Mouse (Mus musculus): ENCODE results near the gene Optn. TPM values are rescaled to one million over a fixed set of nuclear protein-coding genes. Genes with fewer than 3 reads are reported as not detected.

Optn gene
- polyA plus RNA-seq, 1 experiment from 2014 or later, result 6.9 TPM

DNA sequence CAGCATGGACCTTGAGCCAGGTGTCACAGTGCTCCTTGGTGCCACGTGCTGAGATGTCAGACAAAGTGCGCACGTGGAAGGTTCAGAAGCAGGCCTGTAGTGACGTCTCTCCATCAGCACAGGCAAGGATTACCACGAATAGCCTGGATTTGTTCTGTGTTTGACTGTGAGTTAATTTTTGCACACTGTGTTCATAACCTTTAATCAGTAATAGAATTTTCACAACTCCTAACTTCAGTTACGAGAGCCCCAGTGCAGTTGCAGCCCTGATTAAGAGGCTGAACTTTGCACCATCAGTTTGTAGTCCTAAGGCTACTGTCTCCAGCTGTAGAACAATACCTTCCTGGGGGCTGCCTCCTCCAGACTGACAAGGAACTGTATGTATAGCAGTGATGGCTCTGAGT is 67.4 kb downstream of the Optn start:
- WGBS, result 89% methylated on average over 6 of the region's 6 CpGs
- Histone ChIP-seq H3K4me1 (no peaks in the 10 kb centered on the region), H3K9me3 (no peaks in the 10 kb centered on the region), H3K27me3 (no peaks in the 10 kb centered on the region), H3K27ac (no peak overlapping the region), H3K36me3 (peaks cover 62% of the 10 kb centered on the region), H3K4me2 (no peak overlapping the region), H3K9ac (no peak overlapping the region), H3K4me3 (no peak overlapping the region)
- ATAC-seq (ENCODE audit: insufficient number of reproducible peaks, low FRiP score, low TSS enrichment, low read depth), result no peak

DNA sequence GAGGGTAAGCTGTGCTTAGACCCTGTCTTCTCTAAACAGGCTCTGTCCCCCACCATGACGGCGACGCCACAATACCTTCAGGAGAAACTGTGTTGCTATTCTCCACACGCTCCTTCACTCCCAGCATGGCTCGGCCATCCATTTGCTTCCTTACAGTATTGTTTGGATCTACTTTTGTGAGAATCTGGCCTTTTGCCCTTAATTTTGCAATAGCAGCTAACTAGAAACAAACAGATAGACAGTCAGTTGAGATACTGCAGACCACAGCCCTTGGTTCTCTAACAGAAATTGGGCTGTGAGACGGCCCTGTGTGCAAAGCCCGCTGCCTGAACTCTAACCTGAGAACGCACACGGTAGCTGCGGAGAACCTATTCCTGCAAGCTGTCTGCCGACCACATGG is 68.2 kb downstream of the Optn start:
- ATAC-seq (ENCODE audit: insufficient number of reproducible peaks, low FRiP score, low TSS enrichment, low read depth), result no peak
- peaks cover 62% of the 10 kb centered on the region for H3K36me3 ChIP-seq
- H3K4me2 ChIP-seq, result no peak overlapping the region
- H3K4me3 ChIP-seq, result no peak overlapping the region
- no peak overlapping the region for H3K9ac ChIP-seq
- H3K27me3 ChIP-seq, result no peaks in the 10 kb centered on the region
- WGBS, result 92% methylated on average over 11 of the region's 11 CpGs
- no peak overlapping the region for H3K27ac ChIP-seq
- H3K4me1 ChIP-seq, result no peaks in the 10 kb centered on the region
- no peaks in the 10 kb centered on the region for H3K9me3 ChIP-seq

DNA sequence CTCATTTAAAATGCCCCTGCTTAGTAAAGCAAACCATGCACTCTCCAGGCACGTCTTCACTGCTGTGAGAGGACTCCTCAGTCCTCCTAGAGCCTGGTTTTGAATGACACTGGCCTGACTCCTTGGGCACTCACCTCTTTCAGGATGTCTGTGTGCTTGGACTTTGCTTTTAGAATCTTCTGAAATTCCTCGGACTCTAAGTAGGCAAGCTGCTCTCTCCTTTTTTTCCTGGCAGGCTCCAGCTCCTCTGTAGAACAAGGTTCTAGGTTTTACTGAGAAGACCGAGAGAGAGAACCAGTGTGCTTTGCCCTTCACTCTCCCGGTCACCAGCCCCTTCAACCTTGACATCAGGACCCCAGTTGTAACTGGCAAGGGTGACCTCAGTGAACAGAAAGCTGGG is 69.4 kb downstream of the Optn start:
- no peaks in the 10 kb centered on the region for H3K4me1 ChIP-seq
- WGBS, result 91% methylated on average over 4 of the region's 4 CpGs
- H3K27ac ChIP-seq, result no peak overlapping the region
- H3K4me3 ChIP-seq, result no peak overlapping the region
- peaks cover 56% of the 10 kb centered on the region for H3K36me3 ChIP-seq
- H3K9ac ChIP-seq, result no peak overlapping the region
- H3K27me3 ChIP-seq, result no peaks in the 10 kb centered on the region
- no peak overlapping the region for H3K4me2 ChIP-seq
- no peaks in the 10 kb centered on the region for H3K9me3 ChIP-seq
- ATAC-seq (ENCODE audit: insufficient number of reproducible peaks, low FRiP score, low TSS enrichment, low read depth), result no peak

DNA sequence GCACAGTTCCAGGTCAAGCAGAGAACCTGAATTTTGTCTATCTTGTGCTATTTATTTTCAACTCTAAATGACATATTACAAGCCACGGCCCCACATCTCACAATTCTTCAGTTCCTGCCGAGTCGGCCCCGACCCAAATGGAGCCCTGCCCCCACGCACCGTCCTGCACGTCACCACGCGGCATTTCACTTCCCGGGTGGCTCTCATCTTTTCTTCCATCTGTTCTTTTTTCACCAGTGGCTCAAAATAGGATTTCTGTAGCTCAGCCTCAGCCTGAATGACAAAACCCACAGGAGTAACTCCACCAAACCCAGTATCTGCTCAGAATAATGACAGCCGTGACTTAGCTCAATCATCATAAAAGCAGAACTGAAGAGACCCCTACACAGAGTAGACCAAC is 70.3 kb downstream of the Optn start:
- ATAC-seq (ENCODE audit: insufficient number of reproducible peaks, low FRiP score, low TSS enrichment, low read depth), result no peak
- no peak overlapping the region for H3K27ac ChIP-seq
- 91% methylated on average over 11 of the region's 11 CpGs for WGBS

DNA sequence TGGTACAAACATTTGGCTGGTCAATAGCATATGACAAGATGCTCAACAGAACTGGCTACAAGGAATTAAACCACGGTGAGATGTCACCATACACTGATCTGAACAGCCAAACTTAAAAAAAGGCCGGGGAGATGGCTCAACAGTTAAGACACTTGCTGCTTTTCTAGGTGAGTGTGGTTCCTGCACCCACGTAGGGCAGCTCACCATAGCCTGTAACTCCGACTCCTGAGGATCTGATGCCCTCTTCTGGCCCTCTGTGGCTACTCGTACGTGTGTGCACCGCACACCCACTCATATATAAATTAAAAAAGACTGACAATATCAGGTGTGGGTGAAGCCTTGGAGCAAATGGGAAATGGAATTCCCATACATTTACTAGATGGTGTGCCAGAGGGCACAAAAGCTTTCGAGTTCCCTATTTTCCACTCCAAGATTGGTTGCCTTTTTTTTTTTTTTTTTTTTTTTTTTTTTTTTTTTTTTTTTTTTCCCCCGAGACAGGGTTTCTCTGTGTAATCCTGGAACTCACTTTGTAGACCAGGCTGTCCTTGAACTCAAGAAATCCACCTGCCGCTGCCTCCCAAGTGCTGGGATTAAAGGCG is 74.9 kb downstream of the Optn start:
- 78% methylated on average over 11 of the region's 11 CpGs for WGBS
- no peak for ATAC-seq (ENCODE audit: insufficient number of reproducible peaks, low FRiP score, low TSS enrichment, low read depth)
- no peaks in the 10 kb centered on the region for H3K27me3 ChIP-seq
- H3K36me3 ChIP-seq, result peaks cover 23% of the 10 kb centered on the region
- H3K4me2 ChIP-seq, result no peak overlapping the region
- no peak overlapping the region for H3K4me3 ChIP-seq
- H3K4me1 ChIP-seq, result 0 out of 2 replicates have a peak, but pooled peaks cover 2% of the 10 kb centered on the region
- no peak overlapping the region for H3K27ac ChIP-seq
- H3K9ac ChIP-seq, result no peak overlapping the region
- no peaks in the 10 kb centered on the region for H3K9me3 ChIP-seq

More for the DNA sequence above, 70.3 kb downstream of the Optn start:
- Histone ChIP-seq H3K27me3 (no peaks in the 10 kb centered on the region), H3K4me3 (no peak overlapping the region), H3K4me2 (no peak overlapping the region), H3K36me3 (peaks cover 51% of the 10 kb centered on the region), H3K9me3 (no peaks in the 10 kb centered on the region), H3K9ac (no peak overlapping the region), H3K4me1 (no peaks in the 10 kb centered on the region)

DNA sequence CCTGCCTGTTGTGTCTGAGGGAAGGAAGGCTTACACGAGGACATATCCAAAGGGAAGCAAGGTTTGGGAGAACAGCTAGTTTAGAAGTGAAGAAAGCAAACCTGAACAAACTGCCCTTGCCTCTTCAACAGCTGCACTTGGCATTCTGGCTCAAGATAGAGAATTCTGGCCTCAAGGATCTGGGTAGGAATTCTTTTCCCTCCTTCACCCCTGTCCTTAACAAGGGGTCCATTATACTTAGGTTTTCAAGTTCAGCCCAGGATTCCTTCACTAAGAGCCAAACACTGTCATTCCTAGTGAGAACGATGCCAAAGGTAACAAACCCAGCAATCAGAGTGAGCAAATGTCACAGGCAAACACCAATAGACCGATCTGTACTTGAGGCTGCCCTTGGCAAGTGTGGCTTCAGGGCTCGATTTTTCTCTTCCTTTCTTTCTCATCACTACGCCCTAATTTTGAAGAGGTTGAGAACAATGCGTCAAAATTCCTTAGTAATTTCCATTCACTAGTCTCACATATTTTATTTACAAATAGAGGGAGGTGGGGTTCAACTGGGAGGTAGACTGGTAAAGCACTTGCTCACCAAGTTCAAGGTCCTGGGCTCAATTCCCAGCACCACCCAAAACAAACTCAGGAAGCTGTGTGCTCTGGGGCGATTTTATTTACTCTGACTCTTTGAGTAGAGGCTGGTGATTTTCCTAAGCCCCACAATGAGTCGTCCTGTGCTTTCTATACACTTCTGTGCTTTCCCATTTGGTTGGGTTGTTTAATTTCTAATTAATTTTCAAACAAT is 76.3 kb downstream of the Optn start:
- 0 out of 2 replicates have a peak, but pooled peaks cover 2% of the 10 kb centered on the region for H3K4me1 ChIP-seq
- ATAC-seq (ENCODE audit: insufficient number of reproducible peaks, low FRiP score, low TSS enrichment, low read depth), result no peak
- no peak overlapping the region for H3K4me3 ChIP-seq
- H3K36me3 ChIP-seq, result peaks cover 17% of the 10 kb centered on the region
- no peak overlapping the region for H3K9ac ChIP-seq
- 0 out of 2 replicates have a peak overlapping the region, but pooled peaks have one; percentile 38 for H3K27ac ChIP-seq
- no peak overlapping the region for H3K4me2 ChIP-seq
- H3K9me3 ChIP-seq, result no peaks in the 10 kb centered on the region
- H3K27me3 ChIP-seq, result no peaks in the 10 kb centered on the region
- 76% methylated on average over 8 of the region's 8 CpGs for WGBS

DNA sequence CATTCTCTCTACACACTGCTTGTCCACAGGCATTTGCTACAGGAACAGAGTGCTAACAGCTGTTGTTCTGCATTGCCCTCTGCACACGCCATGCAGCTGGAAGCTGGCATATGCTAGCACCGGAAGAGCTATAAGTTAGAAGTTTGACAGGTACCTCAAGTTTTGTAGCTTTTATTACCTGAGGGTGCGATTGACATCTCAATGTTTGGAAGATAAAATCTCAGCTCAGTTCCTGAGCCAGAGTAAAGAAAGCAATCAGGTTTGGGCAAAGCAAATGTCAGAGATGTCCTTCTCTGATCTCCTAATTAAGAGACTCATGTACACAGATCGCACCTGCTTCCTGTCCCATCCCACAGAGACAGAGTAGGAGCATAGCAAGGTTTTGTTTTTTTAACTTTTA is 77.1 kb downstream of the Optn start:
- Histone ChIP-seq H3K9me3 (no peaks in the 10 kb centered on the region), H3K9ac (no peak overlapping the region), H3K27me3 (no peaks in the 10 kb centered on the region), H3K27ac (0 out of 2 replicates have a peak overlapping the region, but pooled peaks have one; percentile 38), H3K4me1 (0 out of 2 replicates have a peak, but pooled peaks cover 2% of the 10 kb centered on the region), H3K4me3 (no peak overlapping the region), H3K4me2 (no peak overlapping the region), H3K36me3 (peaks cover 14% of the 10 kb centered on the region)
- WGBS, result 59% methylated on average over 4 of the region's 4 CpGs
- ATAC-seq (ENCODE audit: insufficient number of reproducible peaks, low FRiP score, low TSS enrichment, low read depth), result no peak

DNA sequence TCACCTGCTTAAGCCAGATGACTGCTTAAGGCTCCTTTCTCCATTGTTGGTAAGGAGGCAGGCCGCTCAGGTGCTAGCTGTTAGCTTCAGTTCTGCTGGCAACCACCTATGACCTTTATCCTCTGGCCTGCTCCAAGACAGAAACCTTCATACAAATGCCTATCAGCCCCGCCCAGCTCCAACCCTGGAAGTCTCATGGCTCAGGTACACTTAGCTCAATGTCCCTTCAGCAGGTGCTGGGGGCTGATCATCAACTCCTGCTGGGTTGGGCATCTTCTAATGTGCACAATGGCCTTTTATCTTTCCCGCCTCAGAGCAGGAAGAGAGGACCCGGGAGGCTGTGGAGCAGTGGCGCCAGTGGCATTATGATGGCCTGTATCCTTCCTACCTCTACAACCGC is 78.9 kb downstream of the Optn start:
- Histone ChIP-seq H3K27me3 (no peaks in the 10 kb centered on the region), H3K27ac (no peak overlapping the region), H3K36me3 (0 out of 2 replicates have a peak, but pooled peaks cover under 1% of the 10 kb centered on the region), H3K9me3 (no peaks in the 10 kb centered on the region), H3K4me1 (0 out of 2 replicates have a peak, but pooled peaks cover 2% of the 10 kb centered on the region), H3K4me2 (no peak overlapping the region), H3K4me3 (no peak overlapping the region), H3K9ac (no peak overlapping the region)
- ATAC-seq (ENCODE audit: insufficient number of reproducible peaks, low FRiP score, low TSS enrichment, low read depth), result no peak
- WGBS, result 73% methylated on average over 6 of the region's 6 CpGs

DNA sequence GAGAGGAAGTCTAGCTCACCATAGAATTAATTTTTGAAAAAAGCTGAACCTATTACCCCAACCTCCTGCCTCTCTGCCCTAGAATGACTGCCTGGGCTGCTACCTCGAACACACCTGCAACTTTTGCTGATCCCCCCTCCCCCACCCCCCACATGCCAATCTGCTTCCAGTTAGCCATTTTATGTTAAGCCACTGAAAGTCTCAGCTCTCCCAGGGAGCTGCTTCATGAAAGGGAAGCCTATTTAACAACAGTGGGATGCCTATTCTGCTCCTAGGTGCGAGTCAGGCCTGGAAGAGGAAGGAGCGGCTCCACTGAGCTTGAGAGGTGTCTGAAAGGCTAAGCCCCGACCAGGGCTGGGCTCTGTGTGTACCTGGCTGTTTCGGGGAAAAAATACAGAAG is 79.9 kb downstream of the Optn start:
- Histone ChIP-seq H3K9me3 (no peaks in the 10 kb centered on the region), H3K4me3 (no peak overlapping the region), H3K4me1 (0 out of 2 replicates have a peak, but pooled peaks cover 2% of the 10 kb centered on the region), H3K27me3 (no peaks in the 10 kb centered on the region), H3K9ac (no peak overlapping the region), H3K27ac (no peak overlapping the region), H3K4me2 (no peak overlapping the region), H3K36me3 (no peaks in the 10 kb centered on the region)
- 24% methylated on average over 5 of the region's 5 CpGs for WGBS
- no peak for ATAC-seq (ENCODE audit: insufficient number of reproducible peaks, low FRiP score, low TSS enrichment, low read depth)

DNA sequence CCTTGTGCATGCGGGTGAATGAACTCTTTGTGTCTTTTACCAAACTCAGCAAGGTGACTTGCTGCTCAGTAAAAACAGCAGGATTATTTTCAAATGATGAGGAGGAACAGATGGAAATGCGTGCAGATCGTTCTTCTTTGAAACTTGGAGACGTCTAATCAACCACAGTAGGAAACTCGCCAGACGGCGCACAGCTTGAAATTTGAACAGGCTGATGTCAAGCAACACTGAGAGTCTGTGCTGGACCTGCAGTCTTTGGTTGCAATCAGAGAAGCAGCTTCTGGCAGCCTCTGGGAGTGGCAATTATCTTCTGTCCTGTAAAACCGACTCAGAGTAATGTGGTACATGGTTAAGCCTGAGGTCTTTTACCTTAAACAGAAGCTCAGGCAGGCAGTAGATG is 85.8 kb downstream of the Optn start:
- H3K9ac ChIP-seq, result no peak overlapping the region
- no peaks in the 10 kb centered on the region for H3K36me3 ChIP-seq
- H3K4me2 ChIP-seq, result no peak overlapping the region
- no peak overlapping the region for H3K4me3 ChIP-seq
- 15% methylated on average over 8 of the region's 8 CpGs for WGBS
- H3K27me3 ChIP-seq, result no peaks in the 10 kb centered on the region
- H3K9me3 ChIP-seq, result no peaks in the 10 kb centered on the region
- no peak for ATAC-seq (ENCODE audit: insufficient number of reproducible peaks, low FRiP score, low TSS enrichment, low read depth)
- H3K4me1 ChIP-seq, result 0 out of 2 replicates have a peak, but pooled peaks cover 5% of the 10 kb centered on the region
- no peak overlapping the region for H3K27ac ChIP-seq

DNA sequence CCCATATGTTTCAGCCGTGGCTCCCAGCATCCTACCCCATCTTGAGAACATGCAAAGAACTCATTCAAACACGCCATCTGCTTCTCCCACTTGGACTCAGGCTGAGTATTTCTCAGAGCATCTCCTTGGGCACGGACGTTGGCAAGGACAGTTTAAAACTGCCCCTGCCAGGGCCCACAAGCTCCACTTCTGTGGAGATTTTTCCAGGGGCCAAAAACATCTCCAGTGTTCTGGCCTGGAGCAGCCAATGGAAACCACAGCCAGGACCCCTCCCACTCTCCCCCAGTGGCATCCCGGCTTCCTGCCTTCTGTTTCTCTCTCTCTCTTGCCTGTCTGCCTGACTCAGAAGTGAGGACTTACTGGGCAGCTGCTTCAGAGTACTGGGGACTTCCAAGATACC is 88.0 kb downstream of the Optn start, which contains the start of gene Ucma:
TSS of gene Ucma (plus strand) at position 316 of the 400 bp plus-strand sequence.
- no peak for ATAC-seq (ENCODE audit: insufficient number of reproducible peaks, low FRiP score, low TSS enrichment, low read depth)
- WGBS, result 63% methylated on average over 5 of the region's 5 CpGs
- Histone ChIP-seq H3K9me3 (no peaks in the 10 kb centered on the region), H3K27me3 (no peaks in the 10 kb centered on the region), H3K4me2 (no peak within 1 kb of the TSS), H3K4me3 (no peak within 1 kb of the TSS), H3K4me1 (0 out of 2 replicates have a peak, but pooled peaks cover 5% of the 10 kb centered on the region), H3K9ac (no peak within 1 kb of the TSS), H3K36me3 (no peaks in the 10 kb centered on the region), H3K27ac (no peak within 1 kb of the TSS)

Data from limb, embryonic 15.5 days (tissue).